8 mouse cellular contexts compared by ENCODE assay signal in genomic region chr5:134583006-134583883, GRCm38 (mm10). TPM values are rescaled to one million over a fixed set of nuclear protein-coding genes. Genes with fewer than 3 reads are reported as not detected.
A peak's percentile ranks its signal among the peaks of the same experiment; 100 is the strongest.
DNase-seq lines count a peak whose midpoint lies in the region; ATAC-seq and TF ChIP-seq lines count a peak whose summit lies in the region.

No protein-coding gene starts in this region.

- TF ChIP-seq EP300 in lung, postnatal 0 days (IDR thresholded peaks at IDR 0.05) = no peak

- peak; percentile 25; the same call in 1 of the 2 replicates for TF ChIP-seq CTCF in lung, postnatal 0 days (IDR thresholded peaks at IDR 0.05)

- no peaks in the 10 kb centered on the region for H3K36me3 ChIP-seq in lung, postnatal 0 days (ENCODE audit: insufficient read depth, low read length)
- peaks cover 10% of the 10 kb centered on the region; the same call in 1 of the 2 replicates for H3K36me3 ChIP-seq in embryonic facial prominence, embryonic 15.5 days
- H3K36me3 ChIP-seq in neural tube, embryonic 15.5 days = peaks cover 4% of the 10 kb centered on the region

- H3K9me3 ChIP-seq in lung, postnatal 0 days (ENCODE audit: low read length) = no peaks in the 10 kb centered on the region
- no peaks in the 10 kb centered on the region for H3K9me3 ChIP-seq in embryonic facial prominence, embryonic 15.5 days (replicated peaks)
- no peaks in the 10 kb centered on the region for H3K9me3 ChIP-seq in neural tube, embryonic 15.5 days (replicated peaks)

- peak overlapping the region; percentile 59 for H3K9ac ChIP-seq in lung, postnatal 0 days (replicated peaks; ENCODE audit: low read depth)
- H3K9ac ChIP-seq in embryonic facial prominence, embryonic 15.5 days = peak overlapping the region; percentile 87
- H3K9ac ChIP-seq in neural tube, embryonic 15.5 days (replicated peaks) = peak overlapping the region; percentile 95

- DNase-seq in lung, postnatal 0 days (ENCODE audit: low spot score) = no peak
- DNase-seq in lung, postnatal 14 days = no peak
- DNase-seq in kidney, postnatal 10 days = peak; percentile 54
- no peak for DNase-seq in gastrocnemius, postnatal 4 days (ENCODE audit: low spot score in 2 of 2)
- no peak for DNase-seq in T-cell, adult 2 months (ENCODE audit: low spot score)

- no peak overlapping the region for H3K27ac ChIP-seq in lung, postnatal 0 days (ENCODE audit: low read length)
- H3K27ac ChIP-seq in embryonic facial prominence, embryonic 15.5 days (replicated peaks) = 0 out of 2 replicates have a peak overlapping the region, but pooled peaks have one; percentile 59
- H3K27ac ChIP-seq in neural tube, embryonic 15.5 days (replicated peaks) = 0 out of 2 replicates have a peak overlapping the region, but pooled peaks have one; percentile 61

- no peaks in the 10 kb centered on the region for H3K4me1 ChIP-seq in lung, postnatal 0 days (ENCODE audit: insufficient read depth, low read depth, low read length)
- H3K4me1 ChIP-seq in embryonic facial prominence, embryonic 15.5 days = peaks cover 16% of the 10 kb centered on the region
- H3K4me1 ChIP-seq in neural tube, embryonic 15.5 days = peaks cover 16% of the 10 kb centered on the region

- H3K4me2 ChIP-seq in lung, postnatal 0 days (replicated peaks; ENCODE audit: low read depth, low read length) = peak overlapping the region; percentile 82
- peak overlapping the region; percentile 77 for H3K4me2 ChIP-seq in embryonic facial prominence, embryonic 15.5 days (replicated peaks)
- H3K4me2 ChIP-seq in neural tube, embryonic 15.5 days = peak overlapping the region; percentile 74

- H3K4me3 ChIP-seq in lung, postnatal 0 days (ENCODE audit: low read depth, low read length) = peak overlapping the region; percentile 83
- peak overlapping the region; percentile 98 for H3K4me3 ChIP-seq in embryonic facial prominence, embryonic 15.5 days (replicated peaks)
- H3K4me3 ChIP-seq in neural tube, embryonic 15.5 days (replicated peaks) = peak overlapping the region; percentile 98

- no peak for ATAC-seq in lung, postnatal 0 days
- no peak for ATAC-seq in embryonic facial prominence, embryonic 15.5 days (ENCODE audit: insufficient number of reproducible peaks, low FRiP score, low TSS enrichment, low read depth)
- ATAC-seq in neural tube, embryonic 15.5 days (ENCODE audit: low FRiP score) = no peak
- no peak for ATAC-seq in monocyte, adult 5-6 weeks (replicated peaks; ENCODE audit: insufficient number of reproducible peaks, low FRiP score, low TSS enrichment, poor library complexity, severe bottlenecking)

- WGBS in lung, postnatal 0 days = 22% methylated on average over 15 of the region's 15 CpGs
- 25% methylated on average over 15 of the region's 15 CpGs for WGBS in embryonic facial prominence, embryonic 15.5 days
- 30% methylated on average over 15 of the region's 15 CpGs for WGBS in neural tube, embryonic 15.5 days

- H3K27me3 ChIP-seq in lung, postnatal 0 days (replicated peaks; ENCODE audit: insufficient read depth, low read length) = no peaks in the 10 kb centered on the region
- H3K27me3 ChIP-seq in embryonic facial prominence, embryonic 15.5 days = no peaks in the 10 kb centered on the region
- H3K27me3 ChIP-seq in neural tube, embryonic 15.5 days (replicated peaks) = no peaks in the 10 kb centered on the region

RNA-seq across cellular contexts. Expression of gene Rfc2, which starts 2.1 kb away (rescaled TPM):
- polyA plus RNA-seq in lung, postnatal 0 days (2015; fragmentation: Nextera tagmentation; extraction: Ambion mirVana) = 84.4 and 95.9 TPM in 2 replicates
- polyA plus RNA-seq in embryonic facial prominence, embryonic 15.5 days (2015; fragmentation: Nextera tagmentation; extraction: Ambion mirVana) = 234 and 238 TPM in 2 replicates
- polyA plus RNA-seq in neural tube, embryonic 15.5 days (2015; fragmentation: Nextera tagmentation; extraction: Ambion mirVana) = 185 and 216 TPM in 2 replicates
- 10 to 100 TPM; 42.6 to 45.0 TPM for total RNA-seq in gastrocnemius, postnatal 4 days (2021)
- total RNA-seq in monocyte, adult 5-6 weeks (2017) = 50.7 to 69.7 TPM (median 58.7 TPM) in 3 replicates

RNA-seq across cellular contexts. Expression of gene Syna, which starts 23.3 kb away (rescaled TPM):
- polyA plus RNA-seq in lung, postnatal 0 days (2015; fragmentation: Nextera tagmentation; extraction: Ambion mirVana) = 0.24 and 0.67 TPM in 2 replicates
- polyA plus RNA-seq in embryonic facial prominence, embryonic 15.5 days (2015; fragmentation: Nextera tagmentation; extraction: Ambion mirVana) = 0.26 and 0.41 TPM in 2 replicates
- 0.51 and 0.63 TPM in 2 replicates for polyA plus RNA-seq in neural tube, embryonic 15.5 days (2015; fragmentation: Nextera tagmentation; extraction: Ambion mirVana)
- total RNA-seq in gastrocnemius, postnatal 4 days (2021) = not detected
- total RNA-seq in monocyte, adult 5-6 weeks (2017) = not detected in 3 replicates

RNA-seq across cellular contexts. Expression of gene Clip2, which starts 31.0 kb away (rescaled TPM):
- polyA plus RNA-seq in lung, postnatal 0 days (2015; fragmentation: Nextera tagmentation; extraction: Ambion mirVana) = 3.0 and 4.1 TPM in 2 replicates
- 4.3 and 4.4 TPM in 2 replicates for polyA plus RNA-seq in embryonic facial prominence, embryonic 15.5 days (2015; fragmentation: Nextera tagmentation; extraction: Ambion mirVana)
- 10.4 and 12.1 TPM in 2 replicates for polyA plus RNA-seq in neural tube, embryonic 15.5 days (2015; fragmentation: Nextera tagmentation; extraction: Ambion mirVana)
- 10 to 100 TPM; 15.8 to 17.6 TPM for total RNA-seq in gastrocnemius, postnatal 4 days (2021)
- total RNA-seq in monocyte, adult 5-6 weeks (2017) = 18.2 to 30.1 TPM (median 20.4 TPM) in 3 replicates

RNA-seq across cellular contexts. Expression of gene Lat2, which starts 31.6 kb away (rescaled TPM):
- 3.0 and 3.2 TPM in 2 replicates for polyA plus RNA-seq in lung, postnatal 0 days (2015; fragmentation: Nextera tagmentation; extraction: Ambion mirVana)
- polyA plus RNA-seq in embryonic facial prominence, embryonic 15.5 days (2015; fragmentation: Nextera tagmentation; extraction: Ambion mirVana) = 4.6 and 6.7 TPM in 2 replicates
- polyA plus RNA-seq in neural tube, embryonic 15.5 days (2015; fragmentation: Nextera tagmentation; extraction: Ambion mirVana) = 3.4 and 3.9 TPM in 2 replicates
- 1 to 10 TPM; 4.5 to 6.3 TPM for total RNA-seq in gastrocnemius, postnatal 4 days (2021)
- 191 to 217 TPM (median 196 TPM) in 3 replicates for total RNA-seq in monocyte, adult 5-6 weeks (2017)

RNA-seq across cellular contexts. Expression of gene Eif4h, which starts 56.0 kb away (rescaled TPM):
- 403 and 485 TPM in 2 replicates for polyA plus RNA-seq in lung, postnatal 0 days (2015; fragmentation: Nextera tagmentation; extraction: Ambion mirVana)
- polyA plus RNA-seq in embryonic facial prominence, embryonic 15.5 days (2015; fragmentation: Nextera tagmentation; extraction: Ambion mirVana) = 421 and 433 TPM in 2 replicates
- polyA plus RNA-seq in neural tube, embryonic 15.5 days (2015; fragmentation: Nextera tagmentation; extraction: Ambion mirVana) = 317 and 361 TPM in 2 replicates
- 100 to 1,000 TPM; 208 to 209 TPM for total RNA-seq in gastrocnemius, postnatal 4 days (2021)
- total RNA-seq in monocyte, adult 5-6 weeks (2017) = 260 to 269 TPM (median 265 TPM) in 3 replicates
